Mouse (Mus musculus) forebrain, embryonic 10.5 days (tissue): ENCODE data around the gene Phlda1. TPM values are rescaled to one million over a fixed set of nuclear protein-coding genes. Genes with fewer than 3 reads are reported as not detected.
A peak's percentile ranks its signal among the peaks of the same experiment; 100 is the strongest.

Experiments used
- DNase-seq: peaks from one replicate; pipeline ENCODE4 v3.0.0-alpha.2; 2017; ENCODE audit warnings: low spot score; ENCODE audit errors: extremely low spot score
- H3K27ac ChIP-seq: fragments of 300-500 bp; sonication (generic); 2 replicates; pipeline ENCODE4 v1.5.1; 2016; ENCODE audit warnings: mild to moderate bottlenecking
- H3K27me3 ChIP-seq: fragments of 300-500 bp; sonication (generic); 2 replicates; pipeline ENCODE4 v1.6.1; 2016; ENCODE audit warnings: mild to moderate bottlenecking; ENCODE audit not compliant: poor library complexity, severe bottlenecking
- H3K36me3 ChIP-seq: fragments of 300-500 bp; sonication (generic); replicated peaks from 2 replicates; pipeline ENCODE4 v1.6.1; 2016; ENCODE audit warnings: mild to moderate bottlenecking, moderate library complexity
- H3K4me1 ChIP-seq: fragments of 300-500 bp; sonication (generic); 2 replicates; pipeline ENCODE4 v1.6.1; 2016
- H3K4me3 ChIP-seq: fragments of 300-500 bp; sonication (generic); 2 replicates; pipeline ENCODE4 v1.5.1; 2016; ENCODE audit warnings: mild to moderate bottlenecking, moderate library complexity
- H3K9me3 ChIP-seq: fragments of 300-500 bp; sonication (generic); 2 replicates; pipeline ENCODE4 v1.6.1; 2016; ENCODE audit warnings: mild to moderate bottlenecking, moderate library complexity
- WGBS: fragments of 180-500 bp; shearing (Covaris S2); methylation state at CpG from one replicate; pipeline ENCODE4 v1.1.7; 2016; 5-methylcytosine and 5-hydroxymethylcytosine counted together
- polyA plus RNA-seq: library from polyadenylated mRNA; unstranded; fragments of >200 nt; fragmentation: Nextera tagmentation; extraction: Ambion mirVana; gene quantifications from 2 replicates; pipeline ENCODE4 v1.2.1, GENCODE M21; 2016

Phlda1 gene
- polyA plus RNA-seq, 1 experiment from 2014 or later, result 15.0 TPM

DNA sequence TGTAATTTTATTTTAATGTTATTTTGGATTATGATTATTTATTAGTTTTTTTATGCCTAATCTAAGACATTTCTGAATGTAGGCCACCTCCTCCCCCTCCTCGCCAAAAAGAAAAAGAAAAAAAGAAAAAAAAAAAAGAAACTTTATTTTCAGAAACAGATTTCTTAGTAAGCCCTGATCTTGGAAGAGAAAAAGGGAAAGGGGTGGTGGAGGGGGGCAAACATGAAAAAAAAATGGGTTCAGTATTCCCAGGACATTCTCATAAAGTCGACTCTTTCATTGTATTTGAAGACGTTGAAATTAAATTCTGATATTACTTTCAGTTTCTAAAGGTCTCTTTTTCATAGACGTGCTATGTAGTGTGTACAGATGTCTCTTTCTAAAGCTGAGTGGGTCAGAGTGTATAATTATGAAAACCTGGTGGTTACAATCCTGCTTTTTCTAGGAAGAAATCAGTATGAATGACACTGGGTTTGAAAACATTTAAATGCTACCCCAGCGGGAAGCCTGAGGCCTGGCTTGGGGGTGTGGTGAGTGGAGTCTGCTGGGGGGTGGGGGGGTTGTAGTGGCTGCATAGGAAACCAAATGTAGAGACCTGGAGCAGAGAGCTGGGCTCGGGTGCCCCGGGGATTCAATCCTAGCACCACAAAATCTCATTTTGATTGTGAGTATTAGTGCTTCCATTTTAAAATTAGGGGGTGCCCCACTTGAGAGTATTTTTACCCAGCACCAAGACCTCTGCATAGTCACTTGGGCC lies 2.4 kb downstream of the Phlda1 start:
- WGBS, result 4% methylated on average over 7 of the region's 7 CpGs
- Histone ChIP-seq H3K36me3 (no peaks in the 10 kb centered on the region), H3K4me1 (peaks cover 60% of the 10 kb centered on the region), H3K27me3 (peaks cover 21% of the 10 kb centered on the region; the same call in 1 of the 2 replicates), H3K4me3 (peak overlapping the region; percentile 86), H3K27ac (peak overlapping the region; percentile 93), H3K9me3 (no peaks in the 10 kb centered on the region)
- no peak for DNase-seq

DNA sequence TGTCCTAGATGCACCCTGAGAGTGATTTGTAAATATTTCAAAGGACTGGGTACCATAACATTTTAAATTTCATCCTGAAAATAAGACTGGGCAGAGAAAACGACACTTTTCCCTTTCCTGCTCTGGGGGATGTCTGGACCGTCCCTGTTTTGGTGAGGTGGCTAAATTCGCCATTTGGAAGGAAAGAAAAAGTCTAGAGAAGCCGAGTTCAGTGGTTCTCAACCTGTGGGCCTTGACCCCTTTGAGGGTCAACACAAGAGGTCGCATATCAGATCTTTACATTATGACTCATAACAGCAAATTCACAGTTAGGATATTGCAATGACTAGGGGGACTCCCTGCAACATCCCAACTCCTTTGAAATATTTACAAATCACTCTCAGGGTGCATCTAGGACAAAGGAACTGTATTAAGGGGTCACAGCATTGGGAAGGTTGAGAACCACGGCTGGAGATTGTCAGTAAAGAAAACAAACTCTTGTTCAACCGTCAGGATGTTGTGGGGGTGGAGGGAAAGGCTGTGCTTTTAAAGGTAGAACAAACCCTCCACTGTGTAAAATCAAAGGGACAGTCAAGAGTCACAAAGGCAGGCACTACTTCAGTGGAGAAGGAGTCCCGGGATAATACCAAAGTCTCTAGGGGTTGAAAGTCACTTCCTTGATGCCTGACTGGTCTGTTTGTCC lies 3.2 kb downstream of the Phlda1 start:
- no peak for DNase-seq
- Histone ChIP-seq H3K4me1 (peaks cover 56% of the 10 kb centered on the region), H3K36me3 (no peaks in the 10 kb centered on the region), H3K9me3 (no peaks in the 10 kb centered on the region), H3K27me3 (peaks cover 21% of the 10 kb centered on the region; the same call in 1 of the 2 replicates), H3K27ac (peak overlapping the region; percentile 48; the same call in 1 of the 2 replicates), H3K4me3 (peak overlapping the region; percentile 86)
- WGBS, result 21% methylated on average over 8 of the region's 8 CpGs

- Histone ChIP-seq H3K27me3 (peaks cover 21% of the 10 kb centered on the region; the same call in 1 of the 2 replicates), H3K36me3 (no peaks in the 10 kb centered on the region), H3K4me1 (peaks cover 56% of the 10 kb centered on the region), H3K4me3 (no peak overlapping the region), H3K27ac (no peak overlapping the region), H3K9me3 (no peaks in the 10 kb centered on the region)
- no peak for DNase-seq
- 84% methylated on average over 7 of the region's 7 CpGs for WGBS
Measured at GRCm38 (mm10) chr10:111509981-111510380, 3.9 kb downstream of the Phlda1 start.

DNA sequence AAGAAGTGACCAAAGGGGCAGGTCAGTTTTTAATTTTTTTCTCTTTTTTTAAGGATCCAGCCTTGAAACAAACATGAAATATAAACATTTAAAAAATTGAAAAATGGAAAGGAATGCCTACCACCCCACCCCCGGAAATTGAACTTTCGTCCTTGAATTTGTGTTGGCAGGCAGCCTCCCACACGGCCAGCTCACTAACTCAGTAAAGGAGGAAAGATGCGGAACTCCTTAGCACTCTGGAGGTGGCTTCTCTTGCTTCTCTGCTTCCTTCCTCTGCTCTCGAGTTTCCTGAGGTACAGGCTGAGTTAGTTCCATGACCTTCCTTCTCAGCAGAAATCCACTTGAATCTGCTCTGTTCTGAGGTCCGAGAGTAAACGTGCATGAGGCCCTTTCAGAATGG lies 4.7 kb downstream of the Phlda1 start:
- 59% methylated on average over 7 of the region's 7 CpGs for WGBS
- Histone ChIP-seq H3K9me3 (no peaks in the 10 kb centered on the region), H3K4me1 (peaks cover 50% of the 10 kb centered on the region), H3K27me3 (peaks cover 17% of the 10 kb centered on the region; the same call in 1 of the 2 replicates), H3K36me3 (no peaks in the 10 kb centered on the region), H3K27ac (no peak overlapping the region), H3K4me3 (no peak overlapping the region)
- no peak for DNase-seq

- 92% methylated on average over 10 of the region's 10 CpGs for WGBS
- no peak overlapping the region for H3K27ac ChIP-seq
- no peak overlapping the region for H3K4me3 ChIP-seq
- DNase-seq, result no peak
- H3K36me3 ChIP-seq, result no peaks in the 10 kb centered on the region
- no peaks in the 10 kb centered on the region for H3K9me3 ChIP-seq
- peaks cover 37% of the 10 kb centered on the region for H3K4me1 ChIP-seq
- peaks cover 17% of the 10 kb centered on the region; the same call in 1 of the 2 replicates for H3K27me3 ChIP-seq
Measured at GRCm38 (mm10) chr10:111512036-111512568, 6.0 kb downstream of the Phlda1 start.

DNA sequence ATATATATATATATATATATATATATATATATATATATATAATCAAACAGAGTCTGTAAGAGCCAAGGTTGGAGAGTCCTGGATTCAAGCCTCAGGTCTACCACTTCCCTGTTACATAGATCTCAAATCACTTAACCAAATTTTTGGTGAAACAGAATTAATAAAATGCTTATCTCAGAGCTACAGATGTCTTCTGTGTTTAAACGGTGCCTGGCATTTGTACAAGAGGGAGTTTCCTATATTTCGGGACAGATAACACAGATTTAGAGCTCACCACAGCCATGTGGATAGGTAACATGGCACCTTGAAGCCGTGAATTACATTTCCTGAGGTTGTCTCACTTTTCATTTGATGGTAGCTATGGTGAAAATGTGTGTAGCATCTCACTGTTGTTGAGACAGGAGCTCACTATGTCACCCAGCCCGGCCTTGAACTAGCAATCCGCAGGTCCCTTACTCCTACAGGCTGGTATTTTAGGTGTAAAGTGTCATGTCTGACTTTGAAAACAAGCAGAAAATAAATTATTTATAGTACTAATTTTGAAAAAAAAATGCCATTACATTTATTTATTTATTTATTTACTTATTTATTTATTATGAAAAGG lies 8.3 kb downstream of the Phlda1 start:
- Histone ChIP-seq H3K36me3 (no peaks in the 10 kb centered on the region), H3K27ac (no peak overlapping the region), H3K9me3 (no peaks in the 10 kb centered on the region), H3K4me3 (no peak overlapping the region), H3K4me1 (peaks cover 15% of the 10 kb centered on the region), H3K27me3 (peaks cover 8% of the 10 kb centered on the region; the same call in 1 of the 2 replicates)
- WGBS, result 93% methylated on average over 5 of the region's 5 CpGs
- DNase-seq, result no peak

GRCm38 (mm10) chr10:111515071-111516010 lies 9.3 kb downstream of the Phlda1 start:
- no peak for DNase-seq
- Histone ChIP-seq H3K4me3 (no peak overlapping the region), H3K27ac (no peak overlapping the region), H3K4me1 (peaks cover 21% of the 10 kb centered on the region), H3K27me3 (no peaks in the 10 kb centered on the region), H3K36me3 (no peaks in the 10 kb centered on the region), H3K9me3 (no peaks in the 10 kb centered on the region)
- WGBS, result 91% methylated on average over 17 of the region's 17 CpGs

DNA sequence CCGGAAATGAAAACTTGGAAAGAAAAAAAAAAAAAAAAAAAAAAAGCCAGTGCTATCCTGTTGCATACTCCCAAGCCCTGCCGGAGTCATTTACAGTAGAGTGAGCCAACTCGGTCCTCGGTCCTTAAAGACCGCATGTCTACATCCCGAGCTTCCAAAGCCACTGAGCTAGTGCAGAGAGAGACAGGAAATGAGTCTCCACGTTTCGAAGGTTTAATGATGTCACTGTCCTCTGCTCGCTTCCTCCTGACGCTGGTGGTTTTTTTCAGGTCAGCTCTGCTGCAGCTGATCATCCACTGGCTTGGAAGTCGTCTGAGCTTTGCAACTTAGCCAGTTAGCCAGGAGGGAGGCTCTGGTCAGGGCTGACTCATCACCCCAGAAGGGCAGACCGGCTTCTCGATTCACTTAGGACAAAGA lies 10.1 kb downstream of the Phlda1 start:
- no peaks in the 10 kb centered on the region for H3K9me3 ChIP-seq
- H3K27ac ChIP-seq, result no peak overlapping the region
- DNase-seq, result no peak
- H3K4me3 ChIP-seq, result no peak overlapping the region
- peaks cover 18% of the 10 kb centered on the region for H3K4me1 ChIP-seq
- H3K27me3 ChIP-seq, result no peaks in the 10 kb centered on the region
- WGBS, result 69% methylated on average over 13 of the region's 13 CpGs
- no peaks in the 10 kb centered on the region for H3K36me3 ChIP-seq

- Histone ChIP-seq H3K9me3 (no peaks in the 10 kb centered on the region), H3K27me3 (no peaks in the 10 kb centered on the region), H3K4me1 (peaks cover 20% of the 10 kb centered on the region), H3K36me3 (no peaks in the 10 kb centered on the region), H3K4me3 (no peak overlapping the region), H3K27ac (no peak overlapping the region)
- DNase-seq, result no peak
- WGBS, result 90% methylated on average over 8 of the region's 8 CpGs
Measured at GRCm38 (mm10) chr10:111516804-111517436, 10.8 kb downstream of the Phlda1 start.

GRCm38 (mm10) chr10:111518350-111518749 lies 12.3 kb downstream of the Phlda1 start:
- H3K27ac ChIP-seq, result no peak overlapping the region
- peaks cover 24% of the 10 kb centered on the region for H3K4me1 ChIP-seq
- H3K4me3 ChIP-seq, result no peak overlapping the region
- H3K9me3 ChIP-seq, result no peaks in the 10 kb centered on the region
- DNase-seq, result no peak
- WGBS, result 86% methylated on average over 4 of the region's 4 CpGs
- H3K27me3 ChIP-seq, result no peaks in the 10 kb centered on the region
- no peaks in the 10 kb centered on the region for H3K36me3 ChIP-seq

DNA sequence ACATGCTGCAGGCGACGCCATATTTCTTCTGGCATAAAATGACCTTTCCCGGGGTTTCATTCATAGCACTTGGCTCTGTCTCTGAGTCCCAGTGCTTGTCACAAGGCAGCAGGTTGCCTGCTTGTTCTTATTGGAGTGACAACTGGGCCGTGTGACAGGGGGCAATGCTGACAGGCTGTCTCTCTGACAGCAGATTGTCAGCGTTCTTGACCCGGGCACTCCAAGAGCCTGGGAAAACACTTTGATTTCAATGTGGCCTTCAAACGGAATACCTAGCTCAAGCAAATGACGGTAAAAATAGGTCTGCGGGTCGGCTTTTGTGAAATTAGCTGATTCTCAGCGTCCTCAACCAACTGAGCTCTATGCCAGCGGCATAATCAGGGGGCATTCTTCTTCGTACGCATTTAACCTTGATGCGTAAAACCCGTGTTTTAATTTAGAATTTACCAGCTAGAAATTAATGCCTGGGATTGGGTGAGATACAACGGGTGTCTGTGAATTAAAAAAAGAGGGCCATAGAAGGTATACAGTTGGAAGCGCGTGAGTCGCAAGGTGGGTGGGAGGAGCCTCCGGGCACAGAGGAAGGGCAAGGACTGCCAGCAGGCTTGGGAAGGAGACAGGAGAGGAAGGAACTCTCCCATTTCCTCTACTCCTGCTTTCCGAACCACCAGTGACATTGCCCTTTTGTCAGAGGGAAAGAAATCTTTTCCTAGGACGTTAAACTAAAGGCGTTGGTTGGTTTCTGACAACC lies 13.7 kb downstream of the Phlda1 start:
- H3K4me1 ChIP-seq, result peaks cover 30% of the 10 kb centered on the region
- H3K27ac ChIP-seq, result 0 out of 2 replicates have a peak overlapping the region, but pooled peaks have one; percentile 15
- H3K4me3 ChIP-seq, result peak overlapping the region; percentile 22
- no peaks in the 10 kb centered on the region for H3K27me3 ChIP-seq
- no peaks in the 10 kb centered on the region for H3K36me3 ChIP-seq
- 56% methylated on average over 24 of the region's 24 CpGs for WGBS
- no peak for DNase-seq
- no peaks in the 10 kb centered on the region for H3K9me3 ChIP-seq
